Mouse (Mus musculus): ENCODE data around the gene Ccdc117. TPM values are rescaled to one million over a fixed set of nuclear protein-coding genes. Genes with fewer than 3 reads are reported as not detected.
"Not testable (repeated sequence)": the region's sequence is repeated elsewhere in the genome, so short reads cannot be mapped to it uniquely, and the experiment has no call there.

The Ccdc117 gene
- polyA plus RNA-seq, 3 experiments from 2014 or later = 3.3 to 5.9 (median 3.6) TPM

DNA sequence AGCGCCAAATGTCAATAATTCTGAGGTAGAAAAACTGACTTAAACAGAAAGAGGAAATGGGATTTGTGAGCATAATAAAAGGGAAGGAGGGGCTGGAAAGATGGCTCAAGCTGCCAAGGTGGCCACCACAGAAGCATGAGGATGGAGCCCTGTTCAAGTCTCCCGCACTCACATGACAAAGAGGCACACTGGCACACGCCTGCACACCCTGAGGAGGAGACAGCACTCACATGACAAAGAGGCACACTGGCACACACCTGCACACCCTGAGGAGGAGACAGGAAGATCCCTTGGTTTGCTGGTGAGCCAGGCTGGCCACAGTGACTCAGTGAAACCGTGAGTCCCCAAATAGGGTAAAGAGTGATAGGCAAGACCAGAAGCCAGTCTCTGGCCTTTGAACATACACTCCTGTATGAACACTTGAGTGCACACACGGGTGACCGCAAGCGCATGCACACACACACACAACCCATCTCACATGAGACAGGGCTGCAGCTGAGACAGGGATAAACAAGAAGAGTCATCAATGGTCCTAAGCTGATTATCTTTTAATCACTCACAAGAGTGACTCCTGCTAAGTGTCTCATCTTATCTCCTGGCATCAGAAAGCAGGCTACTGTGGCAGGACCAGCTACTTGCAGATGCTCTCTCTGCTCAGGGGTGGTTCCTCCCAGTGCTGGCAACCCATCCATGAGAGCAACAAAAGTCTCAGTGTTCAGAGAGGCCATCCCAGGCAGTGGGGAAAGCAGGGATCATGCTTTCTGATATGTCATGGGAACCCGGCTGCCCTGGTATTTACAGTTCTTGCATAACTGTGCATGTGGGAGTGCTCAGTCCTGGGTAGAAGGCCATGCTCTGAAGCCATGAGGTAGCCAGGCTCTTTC, 32.5 kb downstream of the Ccdc117 start:
- no peak for ATAC-seq

DNA sequence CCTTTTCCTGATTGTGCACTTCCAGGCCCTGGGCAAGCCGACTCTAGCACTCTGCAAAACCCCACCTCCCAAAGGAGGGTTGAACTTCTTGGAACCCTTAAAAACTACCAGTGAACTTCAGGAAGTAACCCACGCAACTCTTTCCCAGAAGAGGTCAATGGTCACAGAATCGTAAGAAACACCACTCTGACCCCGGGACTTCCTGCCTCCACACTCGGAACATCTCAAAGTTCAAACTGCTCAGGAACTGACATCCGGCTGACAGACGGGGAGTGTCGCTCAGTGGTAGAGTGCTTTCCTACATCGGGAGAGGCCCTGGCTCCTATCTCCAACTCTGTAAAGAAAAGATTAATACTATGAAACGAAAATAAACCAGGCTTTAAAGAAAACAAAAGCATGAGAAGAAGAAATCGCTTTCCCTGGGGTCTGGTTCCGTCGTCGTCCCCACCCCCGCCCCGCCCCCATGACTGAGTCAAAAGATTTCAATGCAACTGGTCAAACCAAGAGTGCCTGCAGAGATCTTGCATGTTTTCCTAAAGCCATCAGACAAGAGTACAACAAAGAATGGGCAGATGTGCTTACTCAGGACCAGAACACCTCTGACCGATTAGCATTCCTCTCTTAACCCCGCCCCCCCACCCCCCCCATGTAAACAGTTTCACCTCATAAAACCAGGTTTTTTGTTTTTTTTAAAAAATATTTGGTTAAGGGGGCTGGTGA, 36.0 kb downstream of the Ccdc117 start:
- peak; percentile 90 for ATAC-seq

DNA sequence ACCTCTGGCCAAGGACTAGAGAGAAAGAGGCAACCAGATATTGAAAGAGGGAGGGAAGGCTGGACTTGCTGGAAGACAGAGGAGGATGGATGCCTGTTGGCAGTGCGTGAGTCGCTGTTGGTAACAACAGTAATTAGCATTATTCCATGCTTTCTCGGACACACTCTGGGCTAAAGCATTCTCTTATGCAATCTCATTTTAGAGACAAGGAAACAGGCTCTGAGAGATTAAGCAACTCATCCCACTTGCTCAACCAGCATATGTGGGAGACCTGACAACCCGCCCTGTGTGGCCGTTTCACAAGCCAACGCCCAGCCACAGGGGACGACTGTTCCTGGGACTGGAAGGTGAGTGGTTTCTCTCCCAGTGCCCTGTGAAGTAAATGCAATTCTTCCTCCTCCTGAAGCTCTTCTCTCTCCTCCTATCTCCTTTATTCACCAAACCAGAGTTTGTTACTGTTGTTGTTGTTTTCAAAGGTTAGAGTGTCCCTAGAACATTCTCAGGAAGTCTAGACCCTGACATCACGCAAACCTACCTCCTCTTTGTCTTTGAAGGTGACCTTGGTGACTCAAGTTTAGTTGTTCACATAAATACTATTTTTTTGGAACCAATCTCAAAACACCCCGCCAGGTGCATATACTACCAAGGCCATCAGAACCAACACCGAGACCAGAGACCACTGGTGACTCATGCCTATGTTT, 39.5 kb downstream of the Ccdc117 start:
- no peak for ATAC-seq

DNA sequence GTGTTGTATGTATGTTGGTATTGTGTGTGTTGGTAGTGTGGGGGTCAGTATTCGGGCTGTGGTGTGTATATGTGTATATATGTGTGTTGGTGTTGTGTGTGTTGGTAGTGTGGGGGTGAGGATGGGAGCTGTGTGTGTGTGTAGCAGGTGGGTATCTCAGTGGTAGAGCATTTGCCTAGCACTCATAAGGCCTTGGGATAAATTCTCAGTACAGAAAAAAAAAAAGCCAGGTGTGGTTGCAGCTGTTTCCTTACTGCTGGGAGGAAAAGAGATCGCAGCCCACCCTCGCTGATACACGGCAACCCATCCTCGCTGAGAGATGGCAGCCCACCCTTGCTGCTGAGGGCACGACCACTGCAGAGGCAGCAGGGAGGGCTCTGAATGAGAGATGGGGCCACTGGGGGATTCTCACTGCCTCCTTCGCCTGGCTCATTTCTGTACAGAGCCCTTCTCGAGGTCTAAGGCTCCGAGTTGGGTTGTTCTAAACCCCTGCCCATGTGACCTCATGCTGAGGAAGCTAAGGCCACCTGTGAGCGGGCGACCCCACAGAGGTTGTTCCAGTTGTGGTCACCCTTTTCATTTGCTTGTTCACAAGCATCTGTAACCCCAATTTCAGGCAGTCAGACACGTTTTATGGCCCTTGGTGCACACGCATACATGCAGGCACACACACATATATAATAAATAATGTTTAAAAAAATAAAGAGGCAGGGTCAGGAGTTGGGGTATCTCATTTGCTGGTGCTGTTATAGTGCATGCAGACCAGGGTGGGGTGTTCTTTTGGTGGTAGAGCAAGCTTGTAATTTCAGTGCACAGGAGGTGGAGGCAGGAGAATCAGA, 40.9 kb downstream of the Ccdc117 start:
- ATAC-seq = no peak

DNA sequence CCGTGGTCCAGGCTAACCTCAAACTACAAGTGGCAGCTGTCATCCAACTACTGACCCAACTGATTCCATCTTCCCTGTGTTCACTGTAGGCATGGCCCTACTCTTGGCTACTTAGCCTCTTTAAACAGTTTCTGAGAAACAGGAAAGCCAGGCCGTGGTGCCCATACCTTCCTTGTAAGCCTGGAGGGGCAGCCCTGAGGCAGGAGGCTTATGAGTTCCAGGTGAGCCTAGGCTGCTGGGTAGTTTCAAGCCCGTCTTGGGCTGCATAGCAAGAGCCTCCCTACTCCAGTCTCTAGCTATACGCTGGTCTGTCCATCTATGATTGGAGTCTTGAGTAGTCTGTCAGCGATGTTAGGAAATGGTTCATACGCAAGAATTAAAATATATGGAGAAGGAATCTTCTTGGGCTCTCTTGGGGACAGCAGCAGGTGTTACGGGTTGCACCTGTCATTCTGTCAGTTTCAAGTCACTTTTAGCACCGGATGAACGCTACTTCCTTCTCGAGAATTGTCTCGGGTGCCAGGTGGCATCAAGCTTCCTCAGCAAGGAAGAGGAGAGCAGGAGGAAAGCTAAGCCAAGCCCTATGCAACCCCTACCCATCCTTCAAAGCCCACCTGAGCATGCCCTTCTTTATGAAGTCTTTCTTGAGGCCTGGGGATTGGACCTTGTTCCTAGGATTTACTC, 41.9 kb downstream of the Ccdc117 start:
- ATAC-seq = peak; percentile 28

DNA sequence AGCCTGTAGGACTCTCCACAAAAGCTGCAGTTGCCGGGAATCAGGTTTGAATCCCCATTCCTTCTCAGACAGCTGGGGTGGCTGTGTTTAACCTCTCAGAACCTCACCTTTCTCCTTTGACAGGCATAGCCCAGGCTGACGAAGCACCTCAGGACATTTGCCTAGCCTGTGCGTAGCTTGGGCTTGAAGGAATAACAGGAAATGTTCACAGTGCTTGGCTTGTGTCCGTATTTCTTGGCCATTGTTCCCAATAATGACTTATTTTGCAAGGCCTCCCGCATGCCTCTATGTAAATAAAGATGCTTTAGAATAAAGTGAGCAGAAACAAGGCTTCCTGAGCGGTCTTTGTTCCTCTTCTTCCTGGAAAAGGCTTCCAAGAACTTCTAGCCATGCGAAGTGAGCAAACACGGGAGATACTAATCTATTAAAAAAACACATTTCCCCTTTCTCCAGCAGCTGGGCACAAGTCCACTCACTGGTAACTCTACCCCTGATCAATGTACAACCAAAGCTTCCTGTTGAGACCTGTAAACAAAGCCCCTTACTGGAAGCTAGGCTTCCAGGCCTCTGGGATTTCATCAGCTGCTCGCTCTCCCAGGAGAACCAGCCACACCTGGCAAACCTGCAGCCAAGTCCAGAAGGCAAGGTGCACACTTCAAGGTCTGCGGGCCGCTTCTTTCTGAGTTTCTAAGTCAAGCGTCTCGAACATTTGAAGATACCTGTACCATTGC, 42.9 kb downstream of the Ccdc117 start:
- no peak for ATAC-seq

DNA sequence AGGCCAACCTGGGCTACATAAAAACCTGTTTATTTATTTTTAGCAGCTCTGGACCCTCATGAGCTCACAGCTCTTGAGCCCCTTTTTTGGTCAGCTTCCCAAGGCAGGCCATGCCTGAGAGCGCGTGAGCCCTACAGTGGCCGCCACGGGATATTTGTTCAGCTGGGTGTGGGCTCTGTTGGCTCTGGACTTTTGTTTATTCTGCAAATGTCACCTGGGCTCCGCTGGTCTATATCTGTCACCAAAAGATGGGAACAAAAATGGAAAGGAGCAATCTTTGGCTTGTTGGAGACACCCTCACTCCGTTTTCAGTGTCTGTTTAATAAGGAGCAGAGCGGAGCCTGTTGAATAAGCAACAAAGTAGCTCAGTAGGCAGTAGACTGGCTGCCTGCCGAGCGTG, 43.6 kb downstream of the Ccdc117 start:
- ATAC-seq = no peak

DNA sequence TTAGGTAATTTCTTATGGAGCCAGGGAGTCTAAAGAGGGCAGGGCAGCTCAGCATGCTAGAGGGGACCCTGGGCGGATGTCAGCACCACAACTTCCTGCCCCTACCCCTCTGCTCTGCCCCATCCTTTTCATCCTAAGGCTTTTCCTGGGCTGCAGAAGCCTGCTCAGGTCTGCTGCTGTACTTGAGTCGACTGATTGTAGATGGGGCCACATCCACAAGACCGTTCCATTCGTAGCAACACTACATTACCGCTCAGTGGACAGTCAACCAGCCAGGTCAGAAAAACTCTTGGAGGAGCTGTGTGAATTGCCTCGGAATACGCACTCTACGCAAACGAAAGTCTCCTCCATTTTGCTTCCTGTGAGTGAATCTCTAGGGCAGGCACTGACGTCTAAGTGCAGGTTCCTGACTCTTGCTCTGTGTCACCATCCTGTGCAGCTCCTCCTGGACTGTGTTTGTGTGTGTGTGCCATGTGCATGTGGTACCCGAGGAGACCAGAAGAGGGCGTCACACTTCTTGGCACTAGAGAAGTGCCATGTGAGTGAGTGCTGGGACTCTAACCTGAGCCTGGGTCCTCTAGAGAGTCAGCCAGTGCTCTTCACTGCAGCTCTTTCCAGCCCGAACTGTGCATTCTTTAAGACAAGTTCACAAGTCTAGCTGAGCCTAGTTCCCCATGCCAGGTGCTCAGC, 45.3 kb downstream of the Ccdc117 start:
- ATAC-seq = no peak

DNA sequence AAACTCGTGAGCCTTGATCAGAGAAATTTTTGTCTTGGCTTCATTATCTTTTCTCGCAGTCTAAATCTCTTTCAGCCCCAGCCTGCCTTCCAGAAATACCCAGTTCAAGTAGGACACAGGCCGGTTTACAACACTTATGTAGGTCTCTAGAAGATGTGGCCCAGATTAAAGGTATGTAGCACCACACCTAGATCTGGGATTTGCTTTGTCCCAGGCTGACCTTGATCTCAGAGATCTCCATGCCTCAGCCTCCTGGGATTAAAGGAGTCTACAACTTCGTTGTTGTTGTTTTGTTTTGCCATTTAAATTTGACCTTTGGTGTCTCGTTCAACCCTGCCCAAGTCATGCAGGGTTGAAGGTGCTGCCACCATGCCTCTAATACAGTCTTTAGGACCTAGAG, 46.1 kb downstream of the Ccdc117 start:
- ATAC-seq = no peak

DNA sequence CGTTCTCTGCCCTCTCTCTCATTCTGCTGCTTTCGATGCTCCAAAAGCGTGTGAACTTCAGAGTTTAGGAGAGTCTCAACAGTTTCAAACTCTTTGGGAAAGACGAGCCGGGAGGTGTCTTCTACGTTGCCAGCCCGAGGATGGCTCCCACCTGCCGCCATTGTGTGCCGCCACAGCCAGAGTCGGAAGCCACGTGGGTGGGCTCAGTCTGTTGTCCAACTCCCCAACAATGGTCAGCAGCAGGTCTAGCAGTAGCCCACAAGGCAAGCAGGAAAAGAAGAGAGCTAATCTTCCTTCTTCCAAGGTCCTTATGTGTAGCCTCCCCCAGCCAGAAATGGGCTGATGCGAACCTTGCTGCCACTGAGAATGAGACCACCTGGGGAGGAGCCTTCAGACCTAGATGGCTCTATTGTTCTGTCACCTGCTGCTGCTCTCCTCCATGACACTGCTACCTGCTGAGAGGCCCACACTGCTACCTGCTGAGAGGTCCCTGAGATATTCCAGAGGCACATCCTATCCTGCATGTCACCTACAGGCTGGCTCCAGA, 46.6 kb downstream of the Ccdc117 start:
- ATAC-seq = no peak

DNA sequence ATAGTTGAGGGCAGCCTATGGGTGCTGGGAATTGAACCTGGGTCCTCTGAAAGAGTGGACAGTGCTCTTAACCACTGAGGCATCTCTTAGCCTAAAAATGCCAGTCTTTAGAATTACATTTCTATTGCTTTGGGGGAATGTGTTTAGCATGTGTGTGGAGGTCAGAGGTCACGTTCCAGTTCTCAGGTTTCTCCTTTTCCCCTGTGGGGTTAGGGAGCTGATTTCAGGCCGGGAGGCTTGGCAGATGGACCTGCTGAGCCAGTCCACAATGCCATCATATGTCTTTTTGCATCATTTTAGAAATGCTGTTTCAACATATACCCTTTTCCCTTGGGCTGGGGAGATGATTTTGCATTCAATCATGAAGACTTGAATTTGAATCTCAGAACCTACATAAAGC, 48.1 kb downstream of the Ccdc117 start:
- no peak for ATAC-seq

DNA sequence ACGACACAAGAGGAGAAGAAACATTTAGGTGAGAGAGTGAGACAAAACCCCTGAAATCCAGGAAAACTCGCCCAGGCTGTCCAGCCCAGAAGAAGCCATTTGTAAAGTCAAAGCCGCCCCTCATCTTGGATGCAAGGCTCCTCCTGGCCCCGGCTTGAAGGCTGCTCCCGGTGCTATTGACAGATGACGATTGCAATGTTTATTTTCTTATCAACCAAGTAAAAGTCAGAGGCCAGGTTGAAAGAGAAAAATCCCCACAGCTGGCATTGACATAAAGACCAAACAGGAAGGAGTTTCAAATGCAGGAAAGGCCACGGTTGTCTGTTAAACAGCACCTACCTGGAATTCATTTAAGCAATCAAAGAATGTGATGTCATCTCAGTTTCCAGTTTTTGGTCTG, 50.1 kb downstream of the Ccdc117 start:
- no peak for ATAC-seq

DNA sequence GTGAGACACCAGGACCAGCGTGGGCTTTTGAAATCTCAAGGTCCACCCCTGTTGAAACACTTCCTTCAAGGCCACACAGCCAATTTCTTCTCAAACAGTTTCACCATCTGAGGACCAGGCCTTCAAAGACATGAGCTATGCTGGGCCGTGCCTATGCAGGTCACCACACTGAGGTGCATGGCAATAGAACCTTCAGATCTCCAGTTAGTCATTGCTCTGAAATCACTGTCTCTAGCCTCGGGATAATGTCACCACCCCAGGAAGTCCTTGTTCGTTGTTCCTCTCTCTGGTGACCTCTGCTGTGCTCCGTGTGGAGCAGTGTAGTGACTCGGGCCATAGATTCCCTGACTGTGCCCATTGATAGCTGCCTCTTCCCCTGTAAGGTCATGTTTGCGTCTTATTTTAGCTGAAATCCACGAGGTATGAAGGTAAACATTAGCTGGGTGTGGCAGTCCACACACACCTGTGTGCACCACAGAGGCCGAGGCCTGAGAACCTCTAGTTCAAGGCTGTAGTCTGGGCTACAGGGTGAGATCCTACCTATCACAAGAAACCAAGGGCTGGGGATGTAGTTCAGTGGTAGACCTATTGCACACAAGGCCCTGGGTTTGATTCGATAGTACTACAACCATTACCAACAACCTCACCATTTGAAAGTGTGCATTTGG, 50.9 kb downstream of the Ccdc117 start:
- no peak for ATAC-seq

DNA sequence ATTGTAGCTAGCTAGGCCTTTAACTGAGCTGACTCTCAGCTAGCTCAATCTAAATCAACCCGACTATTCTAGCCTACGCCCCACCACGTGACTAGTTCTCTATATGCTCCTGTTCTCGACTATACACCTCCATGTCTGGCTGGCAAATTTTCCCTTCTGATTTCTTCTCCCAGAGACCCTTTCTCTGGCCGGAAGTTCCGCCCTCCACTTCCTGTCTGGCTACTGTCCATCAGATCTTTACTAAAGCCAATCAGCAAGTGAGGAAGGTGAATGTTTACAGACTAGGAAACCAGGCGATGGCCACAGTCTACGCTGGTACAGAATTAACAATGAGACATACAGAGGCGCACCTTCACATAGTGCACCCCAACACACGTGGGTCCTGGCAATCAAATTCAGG, 52.6 kb downstream of the Ccdc117 start:
- not testable (repeated sequence) for ATAC-seq

DNA sequence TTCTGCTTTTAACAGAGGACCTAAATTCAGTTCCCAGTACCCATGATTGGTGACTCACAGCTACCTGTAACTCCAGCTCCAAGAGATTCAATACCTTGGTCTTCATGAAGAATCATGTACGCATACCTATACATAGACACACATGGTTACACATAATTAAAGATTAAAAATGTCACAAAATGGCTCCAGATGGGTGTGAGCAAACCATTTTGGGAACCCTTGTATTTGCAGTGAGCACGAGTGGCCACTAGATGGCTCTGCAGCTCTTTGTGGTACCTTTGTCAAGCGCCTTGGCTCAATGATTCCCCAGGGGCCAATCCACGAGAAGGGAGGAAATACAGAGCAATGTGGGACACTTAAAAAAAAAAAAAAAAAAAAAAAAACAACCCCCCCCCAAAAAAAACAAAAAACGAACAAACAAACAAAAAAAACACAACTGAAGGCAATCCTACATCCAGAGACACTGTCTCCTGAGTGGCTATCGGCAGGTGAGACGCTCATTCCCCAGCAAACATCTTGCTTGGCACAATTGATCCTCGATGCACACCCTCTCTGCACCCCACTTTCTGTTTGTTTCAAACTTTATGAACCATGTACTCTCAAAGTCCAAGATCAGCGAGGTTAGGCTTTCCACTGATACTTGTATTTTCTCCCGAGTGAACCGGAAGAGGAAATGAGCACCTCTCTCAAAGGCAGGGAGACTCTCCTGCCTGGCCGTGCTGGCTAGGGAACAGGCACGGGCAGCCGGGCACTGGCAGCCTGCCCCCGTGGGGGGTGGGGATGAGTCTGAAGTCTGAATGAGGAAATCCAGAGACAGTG, 56.6 kb downstream of the Ccdc117 start:
- peak; percentile 94 for ATAC-seq

DNA sequence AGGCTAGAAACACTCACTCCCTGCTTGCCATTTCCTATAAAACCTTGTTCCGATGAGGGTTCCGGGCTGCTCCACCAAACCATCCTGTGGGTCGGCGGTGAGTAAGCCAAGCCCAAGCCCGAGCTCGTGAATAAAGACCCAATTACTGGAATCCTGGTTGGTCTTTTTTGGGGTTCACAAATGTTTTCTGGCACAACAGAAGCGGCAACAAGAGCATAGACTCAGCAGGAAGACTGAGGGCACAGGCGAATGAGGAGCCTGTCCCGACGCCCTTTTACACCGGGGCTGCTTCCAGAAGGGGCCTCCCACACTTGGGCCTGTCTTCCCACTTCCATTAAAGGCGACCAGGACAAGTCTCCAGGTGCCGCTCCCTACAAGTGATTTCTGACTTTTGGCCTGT, 59.4 kb downstream of the Ccdc117 start:
- ATAC-seq = no peak

Measured in inflammation-experienced regulatory T-cells, adult 6 months (primary cell).